Mouse (Mus musculus): ENCODE measurements around the gene Adra1d.

The Adra1d gene

DNA sequence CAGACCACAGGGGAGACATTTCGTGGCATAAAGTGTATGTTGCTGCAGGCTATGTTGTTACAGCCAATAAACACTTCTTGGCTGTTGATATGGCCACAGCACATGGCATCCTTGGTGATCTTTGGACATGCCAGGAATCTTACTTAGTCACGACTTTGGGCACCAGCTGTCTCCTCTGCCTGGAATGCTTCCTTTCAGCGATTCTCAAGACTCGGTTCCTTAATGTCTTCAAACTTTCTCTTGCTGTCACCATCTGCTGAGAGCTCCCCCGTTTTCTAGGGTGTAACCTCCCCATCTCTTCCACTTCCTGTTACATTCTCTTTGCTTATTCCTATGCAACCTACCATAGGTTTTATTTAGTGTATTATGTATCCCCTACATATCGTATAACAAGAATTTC is 22.3 kb downstream of the Adra1d start:
- no peak for DNase-seq (ENCODE audit: low spot score)

DNA sequence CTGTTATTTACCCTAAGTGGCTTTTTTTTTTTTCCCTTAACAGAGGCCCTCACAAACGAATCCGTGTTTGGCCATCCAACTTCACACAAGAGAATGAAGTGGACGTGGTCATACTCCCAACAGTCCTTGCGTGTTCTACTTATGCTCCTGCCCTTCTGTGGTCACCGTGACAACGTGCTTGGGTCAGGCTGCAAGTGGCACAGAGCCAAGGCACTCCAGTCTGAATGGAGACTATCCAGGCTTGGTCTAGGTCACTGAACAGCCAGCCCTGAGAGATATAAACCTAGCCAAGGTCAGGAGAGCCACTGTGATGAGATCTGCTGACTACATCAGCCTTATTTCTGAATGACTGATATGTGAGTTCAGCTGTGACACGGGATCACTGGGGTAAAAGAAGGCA is 23.7 kb downstream of the Adra1d start:
- no peak for DNase-seq (ENCODE audit: low spot score)

DNA sequence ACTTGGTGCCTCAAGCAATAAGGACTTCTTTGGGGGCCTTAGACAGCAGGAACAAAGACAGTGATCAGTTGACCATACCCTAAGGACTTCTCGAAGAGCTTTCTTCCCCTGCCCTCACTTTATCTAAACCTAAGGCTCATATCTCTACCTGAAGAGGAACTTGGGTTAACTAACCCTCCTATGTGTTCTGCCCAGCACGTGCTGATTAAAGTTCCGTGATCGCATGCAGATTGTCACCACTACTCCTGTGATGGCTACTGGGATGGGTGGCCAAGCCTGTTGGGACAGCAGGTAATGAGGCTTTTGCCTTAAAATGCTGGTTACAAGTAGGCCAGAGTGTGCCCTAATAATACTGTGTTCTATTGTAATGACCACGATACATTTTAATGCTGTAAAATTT is 26.9 kb downstream of the Adra1d start:
- no peak for DNase-seq (ENCODE audit: low spot score)

DNA sequence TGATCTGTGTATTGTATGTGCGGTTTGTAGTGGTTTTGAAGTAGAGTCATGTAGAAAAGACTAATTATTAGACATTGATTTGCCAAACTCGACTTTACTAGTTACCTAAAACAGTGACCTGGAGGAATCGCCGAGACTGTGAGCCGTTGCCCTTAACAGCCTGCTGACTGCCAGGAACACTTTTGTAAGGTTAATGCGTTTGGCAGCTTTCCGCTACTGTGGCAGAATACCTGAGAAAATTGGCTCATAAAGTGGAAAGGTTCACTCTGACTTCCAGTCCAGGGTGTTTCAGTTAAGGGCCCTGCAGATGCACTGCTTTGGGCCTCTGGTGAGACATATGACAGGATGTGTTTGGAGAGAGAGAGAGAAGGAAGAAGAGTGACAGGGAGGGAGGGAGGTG is 30.8 kb downstream of the Adra1d start:
- no peak for DNase-seq (ENCODE audit: low spot score)

DNA sequence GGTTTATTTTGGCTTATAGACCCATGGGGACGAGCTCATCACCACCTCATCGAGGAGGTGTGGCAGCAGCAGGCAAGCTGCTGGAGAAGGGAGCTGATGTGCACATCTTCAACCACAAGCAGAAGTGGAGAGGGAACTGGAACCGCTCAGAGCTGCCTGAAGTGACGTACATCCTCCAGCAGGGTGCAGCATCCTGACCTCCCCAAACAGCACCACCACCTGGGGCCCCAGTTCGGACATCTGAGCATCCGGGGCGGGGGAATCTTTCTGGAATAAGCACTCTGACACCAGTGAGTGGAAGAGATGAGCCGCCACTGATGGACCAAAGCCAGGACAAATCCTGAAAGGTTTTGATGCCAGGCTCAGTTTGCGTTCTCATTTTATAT is 31.5 kb downstream of the Adra1d start:
- DNase-seq (ENCODE audit: low spot score), result peak; percentile 33

DNA sequence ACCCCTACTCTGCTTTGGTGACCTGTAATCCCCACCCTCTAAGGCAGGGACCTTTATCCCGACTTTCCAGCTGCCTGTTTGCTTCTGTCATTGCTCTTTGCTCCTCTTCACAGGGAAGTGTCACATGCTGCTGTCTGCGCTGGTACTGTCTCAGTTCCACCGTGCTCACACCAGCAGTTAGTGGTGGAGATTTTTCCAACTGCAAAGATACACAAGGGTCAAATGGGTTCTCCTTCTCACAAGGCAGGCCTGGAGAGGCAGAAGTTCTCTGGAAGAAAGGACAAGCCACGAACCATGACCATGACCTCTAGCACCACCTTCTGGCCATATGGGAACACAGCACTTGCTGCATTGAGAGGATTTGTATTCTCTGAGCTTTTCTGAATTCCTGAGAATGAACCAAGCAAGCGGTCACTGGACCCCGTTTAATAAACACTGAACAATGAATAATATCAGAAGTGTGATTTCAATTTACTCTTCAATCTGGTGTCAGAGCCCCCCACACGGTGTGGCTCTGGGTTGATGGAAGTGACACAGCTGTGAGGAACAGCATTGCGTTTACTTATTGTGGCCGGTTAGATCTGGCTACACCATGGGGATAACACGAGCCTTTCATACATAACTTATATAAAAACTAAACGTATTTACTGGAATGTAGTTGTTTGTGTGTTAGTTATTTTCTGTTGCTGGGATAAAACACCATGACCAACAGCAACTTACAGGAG is 32.0 kb downstream of the Adra1d start:
- DNase-seq (ENCODE audit: low spot score), result peak; percentile 59

DNA sequence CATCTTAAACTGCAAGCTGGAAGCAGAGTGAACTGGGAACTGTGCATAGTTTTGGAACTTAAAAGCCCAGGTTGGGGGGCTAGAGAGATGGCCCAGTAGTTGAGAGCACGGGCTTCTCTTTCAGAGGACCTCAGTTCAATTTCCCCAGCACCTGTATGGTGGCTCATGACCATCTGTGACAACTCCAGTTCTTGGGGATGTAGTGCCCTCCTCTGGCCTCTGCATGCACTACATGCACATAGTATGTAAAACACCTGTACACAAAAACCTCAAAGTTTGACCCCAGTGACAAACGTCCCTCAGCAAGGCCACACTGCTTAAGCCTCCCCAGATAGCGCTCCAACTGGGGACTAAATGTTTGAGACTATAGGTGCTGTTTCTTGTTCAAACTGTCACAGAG is 35.0 kb downstream of the Adra1d start:
- DNase-seq (ENCODE audit: low spot score), result no peak

DNA sequence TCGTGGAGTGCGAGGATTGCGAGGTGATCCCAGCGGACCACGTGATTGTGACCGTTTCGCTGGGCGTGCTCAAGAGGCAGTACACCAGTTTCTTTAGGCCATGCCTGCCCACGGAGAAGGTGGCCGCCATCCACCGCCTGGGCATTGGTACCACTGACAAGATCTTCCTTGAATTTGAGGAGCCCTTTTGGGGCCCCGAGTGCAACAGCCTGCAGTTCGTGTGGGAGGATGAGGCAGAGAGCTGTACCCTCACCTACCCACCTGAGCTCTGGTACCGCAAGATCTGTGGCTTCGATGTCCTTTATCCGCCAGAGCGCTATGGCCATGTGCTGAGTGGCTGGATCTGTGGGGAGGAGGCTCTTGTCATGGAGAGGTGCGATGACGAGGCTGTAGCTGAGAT is 41.3 kb downstream of the Adra1d start:
- DNase-seq (ENCODE audit: low spot score), result no peak

DNA sequence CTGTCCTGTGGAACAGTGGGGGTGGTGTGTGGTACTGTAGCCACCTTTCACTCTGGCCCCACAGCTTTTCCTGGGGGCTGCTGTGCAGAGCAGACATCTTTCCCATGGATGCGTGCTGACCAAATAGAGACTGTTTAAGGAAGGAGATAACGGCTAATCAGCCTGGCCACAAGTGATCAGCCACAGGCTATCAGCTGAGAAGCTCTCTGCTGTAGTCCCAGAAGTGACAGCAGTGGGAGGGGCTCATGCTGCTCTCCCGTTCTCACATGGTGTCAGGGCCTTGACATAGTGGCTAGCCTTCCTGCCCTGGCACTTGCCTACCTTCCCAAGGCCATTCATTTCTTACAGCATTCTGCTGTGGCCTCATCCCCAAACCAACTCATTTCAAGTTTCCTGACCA is 43.3 kb downstream of the Adra1d start:
- DNase-seq (ENCODE audit: low spot score), result no peak

DNA sequence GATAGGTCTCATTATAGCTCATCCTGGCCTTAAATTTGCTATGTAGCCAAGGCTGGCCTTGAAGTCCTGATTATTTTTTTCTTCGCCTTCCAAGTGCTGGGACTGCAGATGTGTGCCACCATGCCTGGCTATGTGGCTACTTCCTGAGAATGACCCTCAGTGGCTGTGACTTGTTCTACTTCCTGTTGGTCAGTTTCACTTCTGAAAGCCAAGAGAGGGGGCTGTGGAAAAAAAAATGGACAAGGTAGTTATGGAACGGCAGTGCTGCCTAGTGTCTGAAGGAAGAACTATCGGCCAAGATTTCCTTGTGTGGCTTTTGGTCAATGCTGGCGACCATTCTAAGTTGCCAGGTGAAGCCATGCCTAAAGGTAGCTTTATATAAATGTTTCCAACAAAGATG is 44.5 kb downstream of the Adra1d start:
- no peak for DNase-seq (ENCODE audit: low spot score)

DNA sequence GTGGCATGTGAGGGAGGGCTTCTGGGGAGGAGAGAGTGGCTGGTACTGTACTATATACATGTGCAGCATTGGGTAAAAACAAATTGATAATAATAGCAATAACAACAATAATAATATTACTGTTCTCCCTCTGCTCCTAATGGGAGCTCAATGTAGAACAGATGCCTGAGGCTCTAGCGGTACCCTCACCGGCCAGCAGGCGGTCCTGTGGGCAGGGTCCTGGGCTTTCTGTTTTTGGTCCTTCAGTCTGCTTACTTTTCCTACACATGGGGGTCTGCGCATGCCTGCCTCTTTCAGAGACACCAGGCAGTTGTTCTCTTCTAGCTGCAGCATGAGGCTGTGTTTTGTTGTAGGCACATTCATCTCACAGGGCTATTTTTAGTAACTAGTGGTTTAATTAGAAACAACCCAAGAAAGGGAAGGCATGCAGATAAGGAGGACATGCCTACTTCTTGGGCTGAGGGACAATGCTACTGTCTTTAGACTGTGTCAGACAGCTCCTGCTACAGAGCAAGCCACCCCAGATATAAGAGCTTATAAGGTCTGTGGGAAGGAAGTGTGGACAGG is 47.9 kb downstream of the Adra1d start:
- DNase-seq (ENCODE audit: low spot score), result no peak

DNA sequence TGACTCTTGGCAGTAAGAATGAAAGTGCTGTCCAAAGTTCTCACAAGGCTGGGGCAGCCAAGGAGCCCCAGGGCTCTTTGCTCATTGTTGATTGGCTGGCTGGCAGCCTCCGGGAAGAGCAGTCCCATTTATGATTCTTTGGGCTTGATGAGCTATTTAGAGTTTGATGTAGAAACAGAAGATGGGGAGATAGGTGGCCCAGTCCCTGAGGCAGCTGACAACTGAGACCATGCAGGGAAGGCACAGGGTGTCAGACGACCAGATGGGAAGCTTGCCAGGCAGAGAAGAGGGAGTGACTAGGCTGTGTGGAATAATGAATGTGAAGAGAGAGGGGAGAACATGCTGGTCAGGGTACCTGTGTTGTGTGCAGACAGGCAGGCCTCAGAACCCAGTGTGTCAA is 48.6 kb downstream of the Adra1d start:
- no peak for DNase-seq (ENCODE audit: low spot score)

DNA sequence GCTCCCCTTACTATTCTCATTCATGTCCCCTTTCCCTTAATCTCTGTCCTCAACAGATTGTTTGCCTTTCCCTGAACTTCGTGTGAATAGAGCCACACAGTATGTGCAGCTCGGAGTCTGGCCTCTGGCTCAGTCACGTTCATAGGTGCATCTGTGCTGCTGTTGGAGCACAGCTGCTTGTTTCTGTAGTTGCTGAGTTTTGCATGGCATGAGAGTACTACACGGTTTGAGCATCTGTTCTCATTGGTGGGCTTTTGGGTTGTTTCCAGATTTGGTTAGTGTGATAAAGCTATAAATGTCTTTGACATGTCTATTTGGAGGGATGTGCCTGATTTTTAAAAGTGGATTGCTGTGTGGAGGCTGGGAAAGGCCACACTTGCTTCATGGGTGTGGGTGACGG is 51.6 kb downstream of the Adra1d start:
- DNase-seq (ENCODE audit: low spot score), result no peak

DNA sequence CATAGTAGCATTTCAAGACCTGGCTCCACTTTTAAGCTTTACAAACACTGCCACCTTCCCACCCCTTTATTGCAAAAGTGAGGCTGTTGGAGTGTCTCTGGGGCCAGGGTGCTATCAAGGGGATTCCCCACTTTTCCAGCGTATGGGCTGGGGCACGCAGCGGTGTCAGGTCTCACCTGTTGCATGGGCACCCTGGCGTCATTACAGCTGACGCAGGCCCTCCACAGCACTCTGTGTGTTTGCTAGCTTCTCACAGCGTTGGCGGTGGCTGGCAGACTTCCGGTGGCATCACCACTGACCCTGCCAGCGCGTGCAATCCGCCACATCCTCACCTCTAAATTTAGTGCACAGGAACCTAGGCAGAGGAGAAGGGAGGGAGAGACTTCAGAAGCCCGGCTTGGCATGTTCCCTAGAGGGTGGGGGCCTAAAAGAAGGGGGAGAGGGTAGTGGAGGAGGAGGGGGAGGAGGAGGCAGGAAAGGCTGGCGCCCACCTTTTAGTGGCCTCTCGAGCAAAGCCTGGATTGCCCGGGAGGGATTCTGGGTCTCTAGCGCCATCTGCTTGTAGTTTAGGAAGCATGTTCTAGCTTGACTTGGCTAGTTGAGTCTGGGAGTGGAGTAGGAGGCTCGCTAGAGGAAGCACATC is 52.3 kb downstream of the Adra1d start:
- DNase-seq (ENCODE audit: low spot score), result peak; percentile 46

DNA sequence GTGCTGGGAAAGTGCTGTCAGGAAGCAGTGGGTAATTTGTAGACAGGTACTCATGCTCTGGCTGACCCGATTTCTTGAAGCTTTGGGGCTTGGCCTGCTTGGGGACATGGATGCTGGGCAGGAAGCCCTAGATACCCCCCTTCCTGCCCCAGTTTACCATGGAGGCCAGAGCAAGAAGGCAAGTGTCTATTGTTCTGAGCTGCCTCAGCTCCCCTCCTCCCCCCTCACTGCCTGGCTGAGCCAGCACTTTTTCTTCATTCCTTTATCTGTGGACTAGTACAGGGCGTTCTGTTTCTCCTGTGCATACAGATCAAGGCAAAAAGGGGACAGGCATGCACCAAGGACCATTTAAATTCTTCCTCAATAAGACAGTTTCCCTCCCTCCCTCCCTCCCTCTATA is 53.6 kb downstream of the Adra1d start:
- DNase-seq (ENCODE audit: low spot score), result no peak

DNA sequence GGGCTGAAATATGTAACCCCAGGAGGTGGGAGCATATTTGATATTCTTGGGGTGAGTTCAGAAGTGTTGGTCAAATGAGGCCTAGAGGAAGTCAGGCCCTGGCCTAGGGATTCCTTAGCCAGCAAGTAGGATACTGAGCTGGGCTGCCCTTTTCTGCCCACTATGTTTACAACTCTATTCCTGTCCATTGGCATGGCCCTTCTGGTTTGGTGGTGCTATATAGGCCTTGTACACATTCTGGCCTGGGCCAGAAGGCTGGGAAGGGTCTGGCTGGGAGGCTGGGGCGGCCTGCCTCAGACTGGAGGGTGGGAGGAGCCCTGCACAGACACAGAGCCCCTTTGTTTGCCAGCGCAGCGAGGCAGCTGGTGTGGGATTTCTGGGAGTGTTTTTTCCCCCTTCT is 55.7 kb downstream of the Adra1d start:
- DNase-seq (ENCODE audit: low spot score), result no peak

DNA sequence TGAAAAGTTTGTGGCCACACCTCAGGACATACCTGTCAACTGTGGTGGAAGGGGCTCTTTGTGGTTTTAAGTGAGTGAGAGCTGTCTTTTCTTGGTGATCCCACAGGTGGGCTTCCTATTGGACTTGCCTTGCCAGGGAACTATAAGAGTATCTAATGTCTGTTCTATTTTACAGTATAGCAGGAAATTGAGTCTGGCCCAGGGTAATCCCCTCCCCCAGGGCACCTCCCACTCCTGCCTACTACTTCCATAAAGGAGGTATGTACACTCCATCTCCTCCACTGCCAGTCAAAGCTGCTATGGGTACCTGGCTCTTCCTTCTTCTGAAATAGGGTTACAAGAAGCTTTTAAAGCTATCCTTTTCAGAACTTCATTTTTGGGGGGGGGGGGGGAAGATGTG is 56.7 kb downstream of the Adra1d start:
- no peak for DNase-seq (ENCODE audit: low spot score)

DNA sequence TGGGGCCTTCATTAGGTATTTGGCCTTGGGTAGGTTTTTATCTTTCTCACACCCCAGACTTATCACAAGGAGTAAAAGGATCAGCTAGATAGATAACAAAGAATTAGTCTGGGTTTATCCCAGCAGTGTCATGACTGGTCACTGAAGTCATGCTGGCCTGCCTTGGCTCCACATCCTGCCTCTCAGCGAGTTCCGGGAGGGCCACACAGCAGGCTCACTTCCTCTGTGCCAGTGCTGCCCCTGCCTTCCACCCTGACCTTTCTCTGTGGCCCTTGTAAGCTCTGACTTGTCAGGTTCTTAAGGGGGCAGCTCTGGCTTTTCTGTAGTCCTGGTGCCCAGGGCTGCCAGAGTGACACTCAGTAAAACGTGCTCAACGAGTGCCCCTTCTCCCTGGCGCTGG is 59.5 kb downstream of the Adra1d start:
- DNase-seq (ENCODE audit: low spot score), result no peak

DNA sequence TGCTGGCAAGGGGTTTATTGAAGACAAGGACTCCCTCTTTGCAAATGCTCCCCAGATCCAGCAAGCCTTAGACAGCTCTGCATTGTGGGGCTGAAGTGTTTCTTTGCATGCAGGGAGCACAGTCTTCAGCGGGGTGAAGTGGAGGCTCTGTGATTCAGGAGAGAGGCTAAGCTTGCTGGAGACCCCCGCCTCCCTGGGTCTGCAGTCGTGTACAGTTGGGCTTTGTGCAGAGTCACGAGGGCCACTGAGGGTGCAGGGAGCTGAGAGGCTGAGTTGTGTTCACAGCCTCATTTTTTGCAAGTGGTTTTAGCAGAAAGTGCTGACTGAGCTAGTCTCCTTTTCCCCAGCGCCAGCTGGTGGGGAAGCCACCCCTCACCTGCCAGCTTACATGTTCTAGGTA is 60.2 kb downstream of the Adra1d start:
- no peak for DNase-seq (ENCODE audit: low spot score)

DNA sequence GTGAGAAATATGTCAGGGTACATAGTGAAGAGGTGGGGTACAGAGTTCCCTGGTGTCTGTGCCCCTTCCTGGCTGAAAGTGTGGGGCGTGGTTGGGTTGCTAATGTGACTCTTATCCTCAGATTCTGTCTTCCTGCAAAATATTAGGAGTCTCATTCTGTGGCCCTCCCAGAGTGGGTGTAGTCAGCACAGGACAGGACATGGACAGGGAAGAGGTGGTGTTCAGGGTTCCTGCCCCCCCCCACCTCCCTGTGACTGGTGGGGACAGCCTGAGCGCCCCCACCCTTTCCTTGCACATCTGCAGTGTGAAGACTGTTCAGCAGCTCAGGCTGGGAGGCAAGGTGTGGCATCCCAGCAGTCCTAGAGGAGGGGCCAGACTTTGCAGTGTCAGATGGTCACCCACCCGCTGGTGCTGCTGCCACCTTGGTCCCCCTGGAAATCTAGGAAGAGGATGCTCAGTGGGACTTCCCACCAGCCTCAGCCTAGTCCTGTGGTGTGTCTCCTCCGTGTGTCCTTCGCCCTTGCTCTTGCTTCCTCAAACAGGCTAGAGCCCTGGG is 62.7 kb downstream of the Adra1d start:
- DNase-seq (ENCODE audit: low spot score), result no peak

DNA sequence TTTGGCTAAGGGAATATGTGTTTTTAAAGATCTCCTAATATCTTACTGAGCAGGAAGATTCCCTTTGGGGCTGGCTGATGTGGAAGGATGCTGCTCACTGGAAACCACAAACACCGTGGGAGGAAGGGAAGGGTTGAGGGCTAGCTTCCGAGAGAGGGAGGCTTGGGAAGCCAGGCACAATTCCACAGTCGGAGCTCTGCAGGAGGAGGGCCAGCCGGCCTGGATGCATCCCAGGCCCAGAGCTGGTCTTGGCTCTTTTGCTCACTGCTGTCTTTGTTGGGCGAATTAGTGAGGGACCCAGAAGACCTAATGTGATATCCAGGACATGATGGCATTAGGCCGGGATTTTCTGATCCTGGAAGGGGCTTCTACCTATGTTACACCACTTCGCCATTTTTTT is 63.9 kb downstream of the Adra1d start:
- DNase-seq (ENCODE audit: low spot score), result no peak

DNA sequence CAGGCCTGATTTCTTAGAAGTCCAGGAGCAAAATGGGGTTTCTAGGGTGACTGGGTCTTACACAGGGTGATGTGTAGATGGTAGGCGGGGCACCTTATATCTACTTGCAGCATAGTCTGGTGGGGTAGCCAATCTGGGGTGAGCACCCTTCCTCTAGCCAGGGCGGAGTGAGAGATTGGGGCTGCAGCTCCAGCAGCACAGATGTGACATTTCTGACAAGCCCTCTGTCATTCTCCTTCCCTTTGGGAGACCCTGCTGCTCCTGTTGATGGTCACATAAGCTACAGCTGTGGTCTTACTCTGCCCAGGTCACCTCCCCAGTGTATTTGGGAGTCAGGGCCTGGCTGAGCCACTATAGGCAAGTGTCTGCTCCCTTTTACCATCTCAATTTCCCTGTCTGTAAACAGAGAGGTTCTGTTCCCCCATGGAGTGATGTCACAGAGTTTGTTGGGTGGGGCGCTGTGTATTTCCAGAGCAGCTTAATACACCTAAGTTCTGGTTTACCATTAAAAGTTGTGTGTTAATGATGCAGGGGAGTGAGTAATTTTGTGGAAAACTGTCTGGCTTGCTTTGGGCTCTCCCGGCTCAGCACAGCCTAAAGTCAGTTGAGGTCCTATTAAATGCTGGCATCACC is 64.7 kb downstream of the Adra1d start:
- no peak for DNase-seq (ENCODE audit: low spot score)

Measured in yolk sac, embryonic 10.5 days (tissue).